Mouse (Mus musculus) kidney, postnatal 0 days (tissue): ENCODE measurements around the gene Rgs6. TPM values are rescaled to one million over a fixed set of nuclear protein-coding genes. Genes with fewer than 3 reads are reported as not detected.

Experiments
- ATAC-seq: fragments of 200-750 bp; cut with Nextera tagmentation; replicated peaks from 2 replicates; pipeline ENCODE4 v1.8.0; 2017; ENCODE audit warnings: low read depth, moderate number of reproducible peaks, moderate TSS enrichment, moderate library complexity; ENCODE audit not compliant: low FRiP score
- DNase-seq: peaks from one replicate; pipeline ENCODE4 v3.0.0-alpha.2; 2016; ENCODE audit warnings: low spot score
- H3K27ac ChIP-seq: fragments of 300-500 bp; sonication (generic); 2 replicates; pipeline ENCODE4 v1.5.1; 2014; ENCODE audit warnings: mild to moderate bottlenecking
- H3K27me3 ChIP-seq: fragments of 300-500 bp; sonication (generic); 2 replicates; pipeline ENCODE4 v1.6.1; 2014; ENCODE audit warnings: low read length, mixed read lengths; ENCODE audit not compliant: insufficient read depth
- H3K36me3 ChIP-seq: fragments of 300-500 bp; sonication (generic); 2 replicates; pipeline ENCODE4 v1.6.1; 2014; ENCODE audit warnings: low read length, mixed read lengths; ENCODE audit not compliant: insufficient read depth
- H3K4me1 ChIP-seq: fragments of 300-500 bp; sonication (generic); replicated peaks from 2 replicates; pipeline ENCODE4 v1.6.1; 2014; ENCODE audit warnings: antibody characterized with exemption, low read length, mixed read lengths; ENCODE audit not compliant: insufficient read depth
- H3K4me2 ChIP-seq: fragments of 300-500 bp; sonication (generic); 2 replicates; pipeline ENCODE4 v1.6.1; 2014; ENCODE audit warnings: mild to moderate bottlenecking, low read length, moderate library complexity, mixed read lengths
- H3K4me3 ChIP-seq: fragments of 300-500 bp; sonication (generic); replicated peaks from 2 replicates; pipeline ENCODE4 v1.5.1; 2014; ENCODE audit warnings: low read depth, low read length
- H3K9ac ChIP-seq: fragments of 300-500 bp; sonication (generic); 2 replicates; pipeline ENCODE4 v1.6.1; 2014; ENCODE audit warnings: low read depth, low read length
- H3K9me3 ChIP-seq: fragments of 300-500 bp; sonication (generic); replicated peaks from 2 replicates; pipeline ENCODE4 v1.6.1; 2016; ENCODE audit warnings: low read length, inconsistent platforms, mixed read lengths
- CTCF ChIP-seq: IDR thresholded peaks from 2 replicates; pipeline ENCODE4 v1.5.1; 2016; ENCODE audit warnings: antibody characterized with exemption, low read depth, mild to moderate bottlenecking, moderate library complexity
- WGBS: fragments of 180-500 bp; shearing (Covaris S2); extraction: QIAGEN DNeasy Blood & Tissue Kit; methylation state at CpG from one replicate; pipeline ENCODE4 v1.1.7; 2014; 5-methylcytosine and 5-hydroxymethylcytosine counted together
- polyA plus RNA-seq: library from polyadenylated mRNA; unstranded; fragments of >200 nt; fragmentation: Nextera tagmentation; extraction: Ambion mirVana; gene quantifications from 2 replicates; pipeline ENCODE4 v1.2.1, GENCODE M21; 2015

Gene Rgs6
- polyA plus RNA-seq, result 2.2 and 2.9 TPM in 2 replicates

- Histone ChIP-seq H3K9me3 (no peaks in the 10 kb centered on the region), H3K9ac (no peak within 1 kb of the TSS), H3K36me3 (no peaks in the 10 kb centered on the region), H3K4me3 (no peak within 1 kb of the TSS), H3K27ac (peak within 1 kb of the TSS; percentile 31), H3K4me2 (no peak within 1 kb of the TSS), H3K27me3 (no peaks in the 10 kb centered on the region), H3K4me1 (0 out of 2 replicates have a peak, but pooled peaks cover 13% of the 10 kb centered on the region)
- TF ChIP-seq CTCF, result no peak
- WGBS, result 84% methylated on average over 2 of the region's 2 CpGs
- ATAC-seq (no peak), DNase-seq (no peak)
Measured at GRCm38 (mm10) chr12:82588017-82588416, at the start of gene Rgs6. Gene Rgs6 (plus strand): TSS chr12:82588292.

DNA sequence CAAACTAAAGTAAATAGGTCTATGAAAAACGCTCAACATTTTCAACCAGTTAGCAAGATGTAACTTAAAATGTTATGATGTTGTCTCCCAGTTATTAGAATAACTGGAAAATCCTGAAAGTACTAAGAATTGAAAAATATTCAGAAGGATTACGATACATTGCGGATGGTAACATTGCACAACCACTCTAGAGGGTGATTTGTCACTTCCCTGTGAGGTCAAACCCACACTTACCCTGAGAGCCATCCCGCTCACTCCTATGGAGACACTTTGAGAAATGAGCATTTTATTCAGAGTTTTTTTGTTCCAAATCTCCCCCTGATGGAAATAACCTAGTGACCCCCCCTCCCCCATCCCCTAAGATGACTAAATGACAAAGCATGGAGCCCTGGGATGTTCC, 41.0 kb upstream of the Rgs6 start:
- 94% methylated on average over 4 of the region's 4 CpGs for WGBS

GRCm38 (mm10) chr12:82549228-82549627, 38.9 kb upstream of the Rgs6 start:
- TF ChIP-seq CTCF, result no peak
- WGBS, result 80% methylated on average over 6 of the region's 6 CpGs
- Histone ChIP-seq H3K4me2 (no peak overlapping the region), H3K9ac (no peak overlapping the region), H3K9me3 (no peaks in the 10 kb centered on the region), H3K4me3 (no peak overlapping the region), H3K4me1 (no peaks in the 10 kb centered on the region), H3K27ac (no peak overlapping the region), H3K36me3 (no peaks in the 10 kb centered on the region), H3K27me3 (no peaks in the 10 kb centered on the region)
- DNase-seq, result no peak
- no peak for ATAC-seq

More for the DNA sequence above, 41.0 kb upstream of the Rgs6 start:
- Histone ChIP-seq H3K27ac (no peak overlapping the region), H3K27me3 (no peaks in the 10 kb centered on the region), H3K9ac (no peak overlapping the region), H3K36me3 (no peaks in the 10 kb centered on the region), H3K4me2 (no peak overlapping the region), H3K4me1 (no peaks in the 10 kb centered on the region), H3K4me3 (no peak overlapping the region), H3K9me3 (no peaks in the 10 kb centered on the region)
- no peak for TF ChIP-seq CTCF
- no peak for DNase-seq
- no peak for ATAC-seq

DNA sequence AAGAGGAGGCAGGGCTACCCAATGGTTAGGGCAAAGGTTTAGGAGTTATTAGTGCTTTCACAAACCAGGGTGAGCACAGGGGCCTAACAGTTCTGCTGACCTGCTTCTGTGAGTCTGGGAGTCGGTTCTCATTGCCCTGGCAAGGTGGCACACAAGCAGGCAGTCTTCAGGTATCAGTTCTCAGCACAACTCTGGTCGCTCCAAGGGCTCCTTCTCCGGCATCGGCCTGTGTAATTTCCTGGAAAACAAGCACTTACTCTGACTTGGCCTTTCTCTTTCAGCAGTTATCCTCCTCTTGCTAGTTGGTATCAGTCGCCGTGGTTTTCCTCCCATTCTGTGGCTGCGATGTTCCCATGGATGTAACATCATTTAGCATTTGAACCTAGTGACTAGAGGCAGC, 38.0 kb upstream of the Rgs6 start:
- 89% methylated on average over 7 of the region's 7 CpGs for WGBS
- no peaks in the 10 kb centered on the region for H3K4me1 ChIP-seq
- ATAC-seq (no peak), DNase-seq (no peak)
- no peak for TF ChIP-seq CTCF
- no peak overlapping the region for H3K9ac ChIP-seq
- no peaks in the 10 kb centered on the region for H3K36me3 ChIP-seq
- no peak overlapping the region for H3K4me2 ChIP-seq
- no peak overlapping the region for H3K4me3 ChIP-seq
- H3K27me3 ChIP-seq, result no peaks in the 10 kb centered on the region
- H3K9me3 ChIP-seq, result no peaks in the 10 kb centered on the region
- H3K27ac ChIP-seq, result no peak overlapping the region

DNA sequence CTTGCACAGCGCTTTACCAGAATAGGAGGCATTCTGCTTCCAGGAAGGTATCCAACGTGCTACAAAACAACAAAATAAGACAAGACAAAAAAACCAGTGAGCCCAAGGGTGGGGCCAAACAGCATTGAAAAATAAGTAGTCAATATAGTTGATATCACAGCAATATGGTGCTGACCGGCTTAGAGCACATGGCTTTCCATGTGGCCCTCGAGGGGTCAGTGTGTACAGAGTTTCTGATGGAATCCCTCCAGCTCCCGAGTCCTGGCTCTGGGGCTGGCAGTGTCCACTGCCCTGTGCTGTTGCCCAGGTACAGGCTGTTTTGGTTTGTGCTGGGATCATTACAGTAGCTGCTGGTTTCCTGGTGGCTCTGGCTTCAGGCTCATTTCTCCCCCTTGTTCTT, 35.7 kb upstream of the Rgs6 start:
- no peak overlapping the region for H3K27ac ChIP-seq
- 91% methylated on average over 5 of the region's 5 CpGs for WGBS
- no peak overlapping the region for H3K4me2 ChIP-seq
- no peaks in the 10 kb centered on the region for H3K36me3 ChIP-seq
- H3K9me3 ChIP-seq, result no peaks in the 10 kb centered on the region
- DNase-seq, result no peak
- no peaks in the 10 kb centered on the region for H3K4me1 ChIP-seq
- no peaks in the 10 kb centered on the region for H3K27me3 ChIP-seq
- TF ChIP-seq CTCF, result no peak
- no peak overlapping the region for H3K9ac ChIP-seq
- ATAC-seq, result no peak
- H3K4me3 ChIP-seq, result no peak overlapping the region

DNA sequence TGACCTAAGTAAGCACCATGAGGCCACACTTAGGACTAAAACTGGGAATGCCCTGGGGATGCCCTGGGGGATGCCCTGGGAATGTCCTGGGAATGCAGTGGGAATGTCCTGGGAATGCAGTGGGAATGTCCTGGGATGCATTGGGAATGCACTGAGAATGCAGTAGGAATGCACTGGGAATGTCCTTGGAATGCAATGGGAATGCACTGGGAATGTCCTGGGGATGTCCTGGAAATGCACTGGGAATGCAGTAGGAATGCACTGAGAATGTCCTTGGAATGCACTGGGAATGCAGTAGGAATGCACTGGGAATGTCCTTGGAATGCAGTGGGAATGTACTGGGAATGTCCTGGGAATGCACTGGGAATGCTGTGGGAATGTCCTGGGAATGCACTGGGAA, 25.2 kb upstream of the Rgs6 start:
- Histone ChIP-seq H3K27ac (no peak overlapping the region), H3K4me2 (no peak overlapping the region), H3K9ac (no peak overlapping the region), H3K4me1 (no peaks in the 10 kb centered on the region), H3K9me3 (no peaks in the 10 kb centered on the region), H3K36me3 (no peaks in the 10 kb centered on the region), H3K4me3 (no peak overlapping the region), H3K27me3 (no peaks in the 10 kb centered on the region)
- TF ChIP-seq CTCF, result no peak
- ATAC-seq (no peak), DNase-seq (no peak)

- peak; percentile 26; the same call in 1 of the 2 replicates for TF ChIP-seq CTCF
- H3K4me2 ChIP-seq, result no peak overlapping the region
- H3K9me3 ChIP-seq, result no peaks in the 10 kb centered on the region
- H3K4me3 ChIP-seq, result no peak overlapping the region
- H3K9ac ChIP-seq, result no peak overlapping the region
- H3K27ac ChIP-seq, result no peak overlapping the region
- no peaks in the 10 kb centered on the region for H3K4me1 ChIP-seq
- ATAC-seq, result no peak
- H3K36me3 ChIP-seq, result no peaks in the 10 kb centered on the region
- no peaks in the 10 kb centered on the region for H3K27me3 ChIP-seq
- DNase-seq, result peak; percentile 25
- WGBS, result 96% methylated on average over 1 of the region's 1 CpGs
Measured at GRCm38 (mm10) chr12:82568370-82568769, 19.7 kb upstream of the Rgs6 start.
